In the genomic region with DNA sequence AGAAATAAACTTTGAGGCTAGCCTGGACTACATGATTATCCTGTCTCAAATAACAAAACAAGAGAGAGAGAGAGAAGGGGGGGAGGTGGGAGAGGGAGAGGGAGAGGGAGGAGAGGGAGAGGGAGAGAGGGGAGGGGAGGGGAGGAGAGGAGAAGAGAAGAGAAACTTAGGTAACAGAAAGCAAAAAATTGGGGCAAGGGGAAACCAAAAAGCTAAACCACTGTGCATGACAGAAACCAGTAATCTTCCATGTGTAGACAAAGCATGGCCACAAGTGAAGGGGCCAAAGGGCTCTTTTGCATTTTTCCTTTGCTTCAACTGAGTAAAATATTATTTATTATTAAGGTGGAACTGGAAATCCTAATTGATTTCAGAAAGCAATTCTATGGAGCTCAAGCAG, we compare ENCODE assay signal across 33 mouse cellular contexts.
"Had no signal": no experiment of that assay in that cellular context is flagged by ENCODE, and none has a peak within 500 bp of the region (broad histone marks: within the 10 kb centered on the region; RNA-seq: fewer than 3 reads in every experiment).

No protein-coding gene starts in this region.

- H3K9ac ChIP-seq: heart, embryonic 12.5 days; heart, embryonic 13.5 days; heart, embryonic 15.5 days; hindbrain, embryonic 12.5 days; hindbrain, embryonic 13.5 days; hindbrain, embryonic 14.5 days; hindbrain, embryonic 15.5 days; intestine, embryonic 15.5 days; kidney, embryonic 15.5 days had no signal

- H3K4me2 ChIP-seq: heart, embryonic 12.5 days; heart, embryonic 13.5 days; heart, embryonic 15.5 days; hindbrain, embryonic 12.5 days; hindbrain, embryonic 13.5 days; hindbrain, embryonic 14.5 days; hindbrain, embryonic 15.5 days; intestine, embryonic 15.5 days; kidney, embryonic 15.5 days had no signal

- H3K27ac ChIP-seq: heart, embryonic 15.5 days; hindbrain, embryonic 10.5 days; hindbrain, embryonic 12.5 days; hindbrain, embryonic 14.5 days; hindbrain, embryonic 15.5 days; hindbrain, postnatal 0 days; intestine, embryonic 15.5 days; kidney, embryonic 15.5 days; kidney, postnatal 0 days; layer of hippocampus, adult 2 months; left cerebral cortex, adult 2 months had no signal

- H3K4me1 ChIP-seq: intestine, embryonic 15.5 days had no signal

- H3K36me3 ChIP-seq: intestine, embryonic 15.5 days had no signal

- DNase-seq: heart, postnatal 10 days; heart, postnatal 14 days; heart, postnatal 36 days; heart, postnatal 4 days; kidney, adult 11 months; kidney, adult 18-20 months; kidney, adult 8-10 months; kidney, adult 9 months; kidney, postnatal 10 days; kidney, postnatal 14 days; kidney, postnatal 25 days; kidney, postnatal 36 days; kidney, postnatal 4 days; layer of hippocampus, adult 9-11 months; layer of hippocampus, postnatal 36 days had no signal

- H3K27me3 ChIP-seq: heart, embryonic 12.5 days; heart, embryonic 13.5 days; heart, embryonic 15.5 days; hindbrain, embryonic 12.5 days; hindbrain, embryonic 13.5 days; hindbrain, embryonic 15.5 days; intestine, embryonic 15.5 days; kidney, embryonic 15.5 days had no signal

- H3K9me3 ChIP-seq: heart, embryonic 12.5 days; heart, embryonic 13.5 days; heart, embryonic 15.5 days; hindbrain, embryonic 10.5 days; hindbrain, embryonic 12.5 days; hindbrain, embryonic 13.5 days; hindbrain, embryonic 15.5 days; intestine, embryonic 15.5 days; kidney, embryonic 15.5 days had no signal

- ATAC-seq: hindbrain, embryonic 16.5 days; hindbrain, postnatal 0 days; inflammation-experienced regulatory T-cells, adult 6 months; intestine, embryonic 15.5 days; intestine, embryonic 16.5 days; intestine, postnatal 0 days had no signal

- H3K4me3 ChIP-seq: heart, embryonic 12.5 days; heart, embryonic 13.5 days; heart, embryonic 15.5 days; hindbrain, embryonic 10.5 days; hindbrain, embryonic 12.5 days; hindbrain, embryonic 13.5 days; hindbrain, embryonic 15.5 days; intestine, embryonic 15.5 days; kidney, embryonic 15.5 days; layer of hippocampus, adult 2 months; left cerebral cortex, adult 2 months had no signal
